Mouse (Mus musculus) liver, adult 2 months (tissue): ENCODE data around the gene Tmsb10. TPM values are rescaled to one million over a fixed set of nuclear protein-coding genes. Genes with fewer than 3 reads are reported as not detected.

Experiments
- DNase-seq: peaks from one replicate; pipeline ENCODE4 v3.0.0-alpha.2; 2011; ENCODE audit warnings: low read depth, low spot score; ENCODE audit errors: extremely low read depth
- H3K27ac ChIP-seq: fragments of 200-500 bp; replicated peaks from 2 replicates; pipeline ENCODE4 v1.5.1; 2012; ENCODE audit warnings: low read depth, mild to moderate bottlenecking, control low read depth, inconsistent platforms, low read length; ENCODE audit not compliant: insufficient read depth
- H3K27me3 ChIP-seq: fragments of 200-500 bp; 2 replicates; pipeline ENCODE4 v1.6.1; 2012; ENCODE audit warnings: mild to moderate bottlenecking, moderate library complexity, low read length, inconsistent platforms; ENCODE audit not compliant: control insufficient read depth, insufficient read depth
- H3K36me3 ChIP-seq: fragments of 200-500 bp; 2 replicates; pipeline ENCODE4 v1.6.1; 2012; ENCODE audit warnings: low read length, inconsistent platforms; ENCODE audit not compliant: control insufficient read depth, insufficient read depth
- H3K4me1 ChIP-seq: fragments of 200-500 bp; 2 replicates; pipeline ENCODE4 v1.6.1; 2011; ENCODE audit warnings: low read length; ENCODE audit not compliant: control insufficient read depth, insufficient read depth
- H3K4me3 ChIP-seq: fragments of 200-500 bp; 2 replicates; pipeline ENCODE4 v1.5.1; 2011; ENCODE audit warnings: low read depth, mild to moderate bottlenecking, control low read depth, low read length, moderate library complexity; ENCODE audit not compliant: insufficient read depth
- H3K79me2 ChIP-seq: fragments of 200-500 bp; 2 replicates; pipeline ENCODE4 v1.6.1; 2012; ENCODE audit warnings: inconsistent platforms, mild to moderate bottlenecking, low read length, moderate library complexity; ENCODE audit not compliant: control insufficient read depth, insufficient read depth
- H3K9ac ChIP-seq: fragments of 200-500 bp; 2 replicates; pipeline ENCODE4 v1.6.1; 2012; ENCODE audit warnings: low read depth, mild to moderate bottlenecking, control low read depth, inconsistent platforms, low read length
- CTCF ChIP-seq: fragments of 200-500 bp; IDR thresholded peaks from 2 replicates; pipeline ENCODE4 v1.5.1; 2011; ENCODE audit warnings: low read depth, low read length, control low read depth
- POLR2A ChIP-seq: fragments of 200-500 bp; IDR thresholded peaks from 2 replicates; pipeline ENCODE4 v1.6.1; 2011; ENCODE audit warnings: low read length, control low read depth; ENCODE audit not compliant: insufficient read depth; ENCODE audit errors: extremely low read depth
- WGBS: fragments of 180-500 bp; shearing (Covaris S2); methylation state at CpG from one replicate; pipeline ENCODE4 v1.1.7; 2018; 5-methylcytosine and 5-hydroxymethylcytosine counted together
- polyA plus RNA-seq: library from polyadenylated mRNA; depleted of rRNA; stranded (reverse); fragments of >200 nt; gene quantifications from 2 replicates; pipeline ENCODE4 v1.2.3, GENCODE M21; 2012
- total RNA-seq: library from RNA; depleted of rRNA; stranded (reverse); fragments of >200 nt; gene quantifications from 2 replicates; pipeline ENCODE4 v1.2.3, GENCODE M21; 2014

Tmsb10 gene
- total and polyA plus RNA-seq, 2 experiments: 5.0 to 7.1 TPM

DNA sequence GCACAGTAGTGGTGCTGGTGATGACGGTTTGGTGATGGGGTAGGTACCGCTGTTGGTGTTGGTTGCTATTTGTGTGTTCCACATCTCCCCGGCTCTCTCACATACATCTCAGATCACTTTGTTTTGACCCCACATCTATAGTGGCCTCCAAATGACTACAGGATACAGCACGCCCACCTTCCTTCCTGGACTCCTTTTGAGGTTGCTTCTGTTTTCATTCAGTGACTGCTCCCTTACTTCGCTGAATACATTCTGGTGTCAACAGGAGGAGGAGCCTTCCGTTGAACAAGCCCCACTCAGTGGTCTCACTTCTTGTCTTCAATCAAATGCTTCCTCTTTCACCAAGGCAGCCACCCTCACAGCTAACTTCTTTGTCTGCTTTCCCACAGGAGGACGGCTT lies 3.8 kb downstream of the Tmsb10 start:
- H3K79me2 ChIP-seq: no peaks in the 10 kb centered on the region
- H3K4me1 ChIP-seq: no peaks in the 10 kb centered on the region
- H3K9ac ChIP-seq: no peak overlapping the region
- WGBS: 78% methylated on average over 7 of the region's 7 CpGs
- TF ChIP-seq POLR2A (no peak), CTCF (no peak)
- peaks cover 3% of the 10 kb centered on the region; the same call in 1 of the 2 replicates for H3K27me3 ChIP-seq
- H3K36me3 ChIP-seq: no peaks in the 10 kb centered on the region
- H3K27ac ChIP-seq: no peak overlapping the region
- H3K4me3 ChIP-seq: no peak overlapping the region
- DNase-seq: peak; percentile 16

DNA sequence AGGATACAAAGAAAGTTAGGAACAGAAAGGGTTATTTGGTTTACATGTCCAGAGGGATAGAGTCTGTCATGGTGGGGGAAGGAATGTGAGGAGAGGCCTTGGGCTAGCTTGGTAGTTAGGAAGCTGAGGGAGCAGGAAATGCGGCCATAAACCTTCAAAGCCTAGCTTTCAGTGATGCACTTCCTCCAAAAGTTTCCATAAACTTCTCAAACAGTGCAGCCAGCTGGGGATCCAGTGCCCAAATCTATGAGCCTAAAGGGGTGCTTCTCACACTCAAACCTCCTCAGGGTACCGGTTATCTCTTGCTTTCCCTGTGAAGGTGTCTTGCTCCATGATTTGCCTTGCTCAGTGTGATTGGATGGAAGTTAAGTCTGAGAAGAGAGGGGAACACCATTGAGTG lies 5.6 kb downstream of the Tmsb10 start:
- H3K4me3 ChIP-seq: no peak overlapping the region
- H3K9ac ChIP-seq: no peak overlapping the region
- 92% methylated on average over 2 of the region's 2 CpGs for WGBS
- H3K79me2 ChIP-seq: no peaks in the 10 kb centered on the region
- H3K27me3 ChIP-seq: no peaks in the 10 kb centered on the region
- no peak overlapping the region for H3K27ac ChIP-seq
- TF ChIP-seq POLR2A (no peak), CTCF (no peak)
- DNase-seq: no peak
- no peaks in the 10 kb centered on the region for H3K36me3 ChIP-seq
- H3K4me1 ChIP-seq: no peaks in the 10 kb centered on the region

DNA sequence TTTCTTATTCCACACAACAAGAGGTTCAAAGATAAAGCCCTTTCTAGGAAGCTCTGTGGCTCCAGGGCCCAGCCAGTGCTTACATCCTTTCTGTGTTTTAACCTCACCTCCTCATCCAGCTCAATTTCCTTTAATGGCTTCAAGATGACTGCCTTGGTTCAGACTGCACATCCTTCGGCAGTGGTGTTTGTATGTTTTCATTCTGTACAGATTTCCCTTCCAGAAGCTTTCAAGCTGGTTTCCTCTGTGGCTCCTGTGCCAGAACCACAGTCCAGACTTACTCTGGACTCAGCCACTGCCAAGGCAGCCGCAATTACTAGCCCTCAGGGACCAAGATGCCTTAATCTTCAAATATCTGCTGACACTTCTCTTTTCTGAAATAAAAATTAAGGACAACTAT lies 6.3 kb downstream of the Tmsb10 start:
- Histone ChIP-seq H3K27me3 (no peaks in the 10 kb centered on the region), H3K27ac (no peak overlapping the region), H3K4me3 (no peak overlapping the region), H3K9ac (no peak overlapping the region), H3K4me1 (no peaks in the 10 kb centered on the region), H3K79me2 (no peaks in the 10 kb centered on the region), H3K36me3 (no peaks in the 10 kb centered on the region)
- WGBS: 82% methylated on average over 2 of the region's 2 CpGs
- DNase-seq: no peak
- TF ChIP-seq CTCF (no peak), POLR2A (no peak)

DNA sequence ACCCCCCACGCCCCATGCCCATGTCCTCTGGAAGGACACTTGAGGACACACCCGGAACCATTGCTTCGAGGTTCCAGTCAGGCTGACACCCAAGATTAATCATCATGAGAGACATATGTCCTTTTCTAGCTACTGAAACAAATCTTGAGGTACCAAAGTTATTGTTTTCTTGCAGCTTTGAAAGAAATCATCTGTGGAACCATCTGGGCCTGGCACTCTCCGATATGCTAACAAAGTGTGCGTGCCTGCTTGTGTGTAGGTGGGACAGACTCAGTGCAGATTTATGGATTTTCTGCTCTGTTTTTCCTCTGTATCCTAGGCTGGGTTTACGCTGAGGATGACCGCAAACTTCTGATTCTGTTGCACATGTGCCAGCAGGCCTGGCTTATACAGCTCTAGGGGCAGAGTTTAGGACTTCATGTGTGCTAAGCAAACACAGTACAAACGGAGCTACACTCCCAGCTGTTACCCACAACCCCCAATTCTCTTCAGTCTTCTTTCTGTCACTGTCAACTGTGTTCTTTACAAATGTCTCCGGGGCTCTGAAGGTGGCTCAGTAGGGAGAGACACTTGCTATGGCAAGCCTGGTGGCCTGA lies 9.3 kb downstream of the Tmsb10 start:
- H3K27ac ChIP-seq: no peak overlapping the region

DNA sequence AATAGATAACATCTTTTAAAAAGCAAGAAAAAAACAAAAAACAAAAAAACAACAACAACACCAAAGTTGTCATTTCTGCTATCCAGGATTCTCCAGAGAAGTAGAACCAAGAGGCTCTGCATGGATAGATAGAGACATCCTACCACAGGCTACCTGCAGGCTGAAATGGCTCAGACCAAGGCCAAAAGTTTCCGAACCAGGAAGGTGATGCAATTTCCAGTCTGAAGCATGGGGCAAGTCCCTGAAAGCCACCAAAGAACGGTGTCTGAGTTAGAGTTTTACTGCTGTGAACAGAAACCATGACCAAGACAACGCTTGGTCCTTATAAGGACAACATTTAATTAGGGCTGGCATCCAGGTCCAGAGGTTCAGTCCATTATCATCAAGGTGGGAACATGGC lies 10.2 kb downstream of the Tmsb10 start:
- H3K79me2 ChIP-seq: no peaks in the 10 kb centered on the region
- H3K4me1 ChIP-seq: no peaks in the 10 kb centered on the region
- DNase-seq: no peak
- H3K4me3 ChIP-seq: no peak overlapping the region
- H3K9ac ChIP-seq: no peak overlapping the region
- H3K27ac ChIP-seq: no peak overlapping the region
- 87% methylated on average over 3 of the region's 3 CpGs for WGBS
- no peaks in the 10 kb centered on the region for H3K36me3 ChIP-seq
- TF ChIP-seq CTCF (no peak), POLR2A (no peak)
- H3K27me3 ChIP-seq: no peaks in the 10 kb centered on the region

More for the DNA sequence above, 9.3 kb downstream of the Tmsb10 start:
- H3K27me3 ChIP-seq: no peaks in the 10 kb centered on the region
- no peak overlapping the region for H3K9ac ChIP-seq
- H3K36me3 ChIP-seq: no peaks in the 10 kb centered on the region
- 54% methylated on average over 9 of the region's 9 CpGs for WGBS
- DNase-seq: no peak
- no peaks in the 10 kb centered on the region for H3K79me2 ChIP-seq
- H3K4me1 ChIP-seq: no peaks in the 10 kb centered on the region
- no peak overlapping the region for H3K4me3 ChIP-seq
- TF ChIP-seq CTCF: no peak
- TF ChIP-seq POLR2A: no peak

DNA sequence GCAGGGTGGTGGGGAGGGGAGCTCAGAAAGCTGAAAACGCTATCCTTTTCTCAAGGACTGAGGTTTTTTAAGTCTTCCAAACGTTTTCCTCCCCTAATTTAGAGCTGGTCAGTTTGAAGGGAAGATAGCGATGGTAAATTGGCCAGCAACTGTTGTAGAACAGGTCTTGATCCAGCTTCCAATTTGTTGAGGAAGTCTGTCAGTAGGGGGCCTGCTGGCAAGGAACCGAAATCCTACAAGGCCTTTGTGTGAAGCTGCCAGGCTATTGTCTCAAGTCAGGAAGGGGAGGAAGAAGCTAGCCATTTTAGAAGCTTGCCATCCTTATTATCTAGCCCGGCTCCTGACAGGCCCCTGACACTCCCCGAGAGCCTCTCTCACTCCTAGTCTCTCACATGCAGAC lies 10.6 kb downstream of the Tmsb10 start:
- no peaks in the 10 kb centered on the region for H3K4me1 ChIP-seq
- H3K27ac ChIP-seq: no peak overlapping the region
- DNase-seq: no peak
- no peak overlapping the region for H3K9ac ChIP-seq
- 84% methylated on average over 6 of the region's 6 CpGs for WGBS
- no peaks in the 10 kb centered on the region for H3K36me3 ChIP-seq
- no peaks in the 10 kb centered on the region for H3K79me2 ChIP-seq
- TF ChIP-seq POLR2A: no peak
- TF ChIP-seq CTCF: no peak
- no peak overlapping the region for H3K4me3 ChIP-seq
- no peaks in the 10 kb centered on the region for H3K27me3 ChIP-seq
